23 mouse cellular contexts compared by ENCODE assay signal in the genomic region with DNA sequence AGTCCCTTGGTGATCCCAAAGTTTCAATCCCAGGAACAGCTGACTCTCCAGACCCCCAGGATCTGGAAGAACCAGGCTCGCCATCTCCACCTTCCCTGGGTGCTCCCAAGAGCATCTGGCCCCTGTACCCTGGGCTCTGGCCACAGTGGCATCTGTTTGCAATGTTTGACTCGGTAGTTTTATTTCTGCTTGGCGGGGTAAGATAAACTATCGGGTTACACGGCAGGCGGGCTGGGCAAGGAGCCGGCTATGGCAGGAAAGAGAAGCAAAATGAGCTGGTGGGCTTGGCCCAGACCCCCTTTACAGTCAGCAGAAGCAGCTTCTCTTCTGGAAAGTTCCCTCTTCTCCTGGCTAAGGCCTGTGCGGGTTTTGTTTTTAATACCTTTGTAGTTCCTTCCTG. TPM values are rescaled to one million over a fixed set of nuclear protein-coding genes. Genes with fewer than 3 reads are reported as not detected.
DNase-seq lines count a peak whose midpoint lies in the region; ATAC-seq and TF ChIP-seq lines count a peak whose summit lies in the region.
"Had no signal": no experiment of that assay in that cellular context is flagged by ENCODE, and none has a peak within 500 bp of the region (broad histone marks: within the 10 kb centered on the region; RNA-seq: fewer than 3 reads in every experiment).

No protein-coding gene starts in this region.

- H3K36me3 ChIP-seq in embryonic facial prominence, embryonic 13.5 days = no peaks in the 10 kb centered on the region
- H3K36me3 ChIP-seq in limb, embryonic 12.5 days = no peaks in the 10 kb centered on the region
- H3K36me3 ChIP-seq: forebrain, embryonic 12.5 days; heart, embryonic 15.5 days; hindbrain, embryonic 15.5 days; intestine, embryonic 15.5 days; midbrain, embryonic 12.5 days had no signal

- TF ChIP-seq CTCF in brain, embryonic 14.5 days (IDR thresholded peaks at IDR 0.05; ENCODE audit: borderline replicate concordance, extremely low read depth, insufficient read depth, insufficient read length) = no peak

- 5% methylated on average over 8 of the region's 8 CpGs for WGBS in embryonic facial prominence, embryonic 13.5 days
- WGBS in limb, embryonic 12.5 days = 6% methylated on average over 8 of the region's 8 CpGs

- H3K9me3 ChIP-seq in embryonic facial prominence, embryonic 13.5 days = no peaks in the 10 kb centered on the region
- H3K9me3 ChIP-seq in limb, embryonic 12.5 days = no peaks in the 10 kb centered on the region
- H3K9me3 ChIP-seq: forebrain, embryonic 12.5 days; heart, embryonic 15.5 days; hindbrain, embryonic 15.5 days; intestine, embryonic 15.5 days; midbrain, embryonic 12.5 days had no signal

- H3K27me3 ChIP-seq in embryonic facial prominence, embryonic 13.5 days = peaks cover 5% of the 10 kb centered on the region
- peaks cover 85% of the 10 kb centered on the region for H3K27me3 ChIP-seq in limb, embryonic 12.5 days
- H3K27me3 ChIP-seq: intestine, embryonic 15.5 days had no signal

- no peak for TF ChIP-seq POLR2A in brain, embryonic 14.5 days (IDR thresholded peaks at IDR 0.05; ENCODE audit: borderline replicate concordance, extremely low read depth, insufficient read depth, insufficient read length, poor library complexity, severe bottlenecking)

- ATAC-seq in embryonic facial prominence, embryonic 13.5 days (ENCODE audit: insufficient number of reproducible peaks, insufficient read depth, low FRiP score, low TSS enrichment, low read depth) = no peak
- no peak for ATAC-seq in limb, embryonic 12.5 days (ENCODE audit: insufficient number of reproducible peaks, insufficient read depth, low FRiP score, low TSS enrichment, low read depth)
- ATAC-seq: intestine, embryonic 15.5 days had no signal

- H3K4me3 ChIP-seq in embryonic facial prominence, embryonic 13.5 days = no peak overlapping the region
- H3K4me3 ChIP-seq in limb, embryonic 12.5 days (replicated peaks) = no peak overlapping the region
- H3K4me3 ChIP-seq: erythroblast, embryonic 14.5 days; forebrain, embryonic 12.5 days; gastrocnemius, adult 2 months; heart, embryonic 15.5 days; hindbrain, embryonic 15.5 days; intestine, embryonic 15.5 days; midbrain, embryonic 12.5 days had no signal

- peak; percentile 52 for DNase-seq in embryo, embryonic 10 days (ENCODE audit: low spot score)
- no peak for DNase-seq in embryo, embryonic 9.5 days (ENCODE audit: extremely low spot score)
- DNase-seq in brain, embryonic 14.5 days (ENCODE audit: low read depth) = peak; percentile 35
- no peak for DNase-seq in gastrocnemius, postnatal 4 days (ENCODE audit: low spot score in 2 of 2)
- DNase-seq in left cerebral cortex, adult 9 months (ENCODE audit: low spot score in 2 of 2) = no peak
- DNase-seq: cerebellum, adult 2 months; gastrocnemius, adult 2 months; heart, postnatal 4 days; kidney, adult 9 months; kidney, postnatal 14 days; lung, postnatal 10 days had no signal

- peak overlapping the region; percentile 69 for H3K27ac ChIP-seq in embryonic facial prominence, embryonic 13.5 days
- H3K27ac ChIP-seq in limb, embryonic 12.5 days = peak overlapping the region; percentile 50
- H3K27ac ChIP-seq: forebrain, embryonic 12.5 days; gastrocnemius, adult 2 months; heart, embryonic 15.5 days; hindbrain, embryonic 15.5 days; intestine, embryonic 15.5 days; midbrain, embryonic 12.5 days; stomach, postnatal 0 days had no signal

- H3K4me2 ChIP-seq in embryonic facial prominence, embryonic 13.5 days = peak overlapping the region; percentile 26
- H3K4me2 ChIP-seq in limb, embryonic 12.5 days = peak overlapping the region; percentile 13; the same call in 1 of the 2 replicates
- H3K4me2 ChIP-seq: forebrain, embryonic 12.5 days; heart, embryonic 15.5 days; hindbrain, embryonic 15.5 days; intestine, embryonic 15.5 days; midbrain, embryonic 12.5 days had no signal

- no peak overlapping the region for H3K9ac ChIP-seq in embryonic facial prominence, embryonic 13.5 days
- no peak overlapping the region for H3K9ac ChIP-seq in limb, embryonic 12.5 days (replicated peaks)
- H3K9ac ChIP-seq: forebrain, embryonic 12.5 days; heart, embryonic 15.5 days; hindbrain, embryonic 15.5 days; intestine, embryonic 15.5 days; midbrain, embryonic 12.5 days had no signal

- H3K4me1 ChIP-seq in embryonic facial prominence, embryonic 13.5 days = peaks cover 48% of the 10 kb centered on the region
- H3K4me1 ChIP-seq in limb, embryonic 12.5 days (replicated peaks) = peaks cover 26% of the 10 kb centered on the region
- H3K4me1 ChIP-seq: forebrain, embryonic 12.5 days; heart, embryonic 15.5 days; hindbrain, embryonic 15.5 days; midbrain, embryonic 12.5 days had no signal

RNA-seq across cellular contexts. Expression of a gene that starts 50.6 kb away (rescaled TPM):
- polyA plus RNA-seq in brain, embryonic 14.5 days (2012; rRNA removed) = 1.0 and 3.0 TPM in 2 replicates
- 63.4 and 67.0 TPM in 2 replicates for polyA plus RNA-seq in embryonic facial prominence, embryonic 13.5 days (2015; fragmentation: Nextera tagmentation; extraction: Ambion mirVana)
- 38.3 and 42.4 TPM in 2 replicates for polyA plus RNA-seq in limb, embryonic 12.5 days (2016; fragmentation: Nextera tagmentation; extraction: Ambion mirVana)
- total RNA-seq in gastrocnemius, postnatal 4 days (2021) = 10 to 100 TPM; 12.8 to 14.5 TPM
- total RNA-seq: common myeloid progenitor, adult 5-6 weeks; monocyte, adult 5-6 weeks; neutrophil, adult 5-6 weeks had no signal
- polyA plus RNA-seq: erythroblast, embryonic 14.5 days had no signal

Comparison
In these comparisons a context has a peak if more than half of its experiments do, and no peak if none do; other contexts are left out.
1. DNase-seq: peak in embryo, embryonic 10 days (single experiment) and brain, embryonic 14.5 days (single experiment); none in embryo, embryonic 9.5 days (single experiment), gastrocnemius, postnatal 4 days (0 of 2) and left cerebral cortex, adult 9 months (0 of 2).